Mouse (Mus musculus): ENCODE results near the gene Ndufa13. TPM values are rescaled to one million over a fixed set of nuclear protein-coding genes. Genes with fewer than 3 reads are reported as not detected.

The Ndufa13 gene
- total RNA-seq, 2 experiments from 2014 or later = 338 to 343 TPM

GRCm38 (mm10) chr8:69880841-69881240 lies 21.5 kb downstream of the Ndufa13 start:
- no peak for DNase-seq

GRCm38 (mm10) chr8:69879678-69880077 lies 22.7 kb downstream of the Ndufa13 start:
- no peak for DNase-seq

- peak; percentile 62 for DNase-seq
Observed at GRCm38 (mm10) chr8:69877992-69878391, 24.4 kb downstream of the Ndufa13 start.

- no peak for DNase-seq
Observed at GRCm38 (mm10) chr8:69877396-69877795, 25.0 kb downstream of the Ndufa13 start.

- DNase-seq = peak; percentile 61
Observed at GRCm38 (mm10) chr8:69876967-69877366, 25.4 kb downstream of the Ndufa13 start.

GRCm38 (mm10) chr8:69876097-69876496 lies 26.3 kb downstream of the Ndufa13 start:
- no peak for DNase-seq

- DNase-seq = peak; percentile 83
Observed at GRCm38 (mm10) chr8:69874654-69875053, 27.7 kb downstream of the Ndufa13 start.

- DNase-seq = no peak
Observed at GRCm38 (mm10) chr8:69874155-69874554, 28.2 kb downstream of the Ndufa13 start.

GRCm38 (mm10) chr8:69870907-69871306 lies 31.5 kb downstream of the Ndufa13 start:
- no peak for DNase-seq

GRCm38 (mm10) chr8:69870003-69870765 lies 32.2 kb downstream of the Ndufa13 start:
- no peak for DNase-seq

GRCm38 (mm10) chr8:69867696-69868326 lies 34.5 kb downstream of the Ndufa13 start:
- DNase-seq = no peak

GRCm38 (mm10) chr8:69864180-69864579 lies 38.2 kb downstream of the Ndufa13 start:
- DNase-seq = no peak

GRCm38 (mm10) chr8:69863387-69864020 lies 38.9 kb downstream of the Ndufa13 start:
- DNase-seq = no peak

GRCm38 (mm10) chr8:69861251-69861650 lies 41.1 kb downstream of the Ndufa13 start:
- DNase-seq = no peak

GRCm38 (mm10) chr8:69860807-69861206 lies 41.6 kb downstream of the Ndufa13 start:
- no peak for DNase-seq

- DNase-seq = no peak
Observed at GRCm38 (mm10) chr8:69853869-69854268, 48.5 kb downstream of the Ndufa13 start.

GRCm38 (mm10) chr8:69850926-69851506 lies 51.3 kb downstream of the Ndufa13 start:
- DNase-seq = no peak

- no peak for DNase-seq
Observed at GRCm38 (mm10) chr8:69849899-69850298, 52.5 kb downstream of the Ndufa13 start.

GRCm38 (mm10) chr8:69848951-69849350 lies 53.4 kb downstream of the Ndufa13 start:
- DNase-seq = no peak

- no peak for DNase-seq
Observed at GRCm38 (mm10) chr8:69847167-69848065, 54.9 kb downstream of the Ndufa13 start.

Data from gastrocnemius, postnatal 25 days (tissue).